8 mouse cellular contexts compared by ENCODE assay signal in genomic region chr7:29354161-29354560, GRCm38 (mm10). TPM values are rescaled to one million over a fixed set of nuclear protein-coding genes. Genes with fewer than 3 reads are reported as not detected.
A peak's percentile ranks its signal among the peaks of the same experiment; 100 is the strongest.
DNase-seq lines count a peak whose midpoint lies in the region; ATAC-seq and TF ChIP-seq lines count a peak whose summit lies in the region.
"Had no signal": no experiment of that assay in that cellular context is flagged by ENCODE, and none has a peak within 500 bp of the region (broad histone marks: within the 10 kb centered on the region; RNA-seq: fewer than 3 reads in every experiment).

No protein-coding gene starts in this region.

- no peak for TF ChIP-seq POLR2A in heart, adult 2 months (IDR thresholded peaks at IDR 0.05; ENCODE audit: insufficient read depth, low read depth, low read length)

- ATAC-seq in heart, embryonic 11.5 days (replicated peaks; ENCODE audit: insufficient number of reproducible peaks, low FRiP score, low TSS enrichment), result no peak
- peak; percentile 48; the same call in 1 of the 2 replicates for ATAC-seq in megakaryocyte-erythroid progenitor cell, adult 5-6 weeks (replicated peaks; ENCODE audit: low FRiP score, low TSS enrichment, poor library complexity, severe bottlenecking)

- H3K36me3 ChIP-seq in heart, adult 2 months (ENCODE audit: control insufficient read depth, insufficient read depth, low read length), result no peaks in the 10 kb centered on the region
- H3K36me3 ChIP-seq in heart, embryonic 11.5 days (ENCODE audit: control insufficient read depth, insufficient read depth, low read length), result no peaks in the 10 kb centered on the region

- DNase-seq in heart, adult 2 months, result peak; percentile 57 to 70
- peak; percentile 91 for DNase-seq in adrenal gland, postnatal 14 days
- peak; percentile 66 for DNase-seq in gastrocnemius, postnatal 10 days
- no peak for DNase-seq in urinary bladder, postnatal 10 days (ENCODE audit: low spot score)
- DNase-seq in kidney, postnatal 14 days, result no peak
- DNase-seq: lung, postnatal 14 days had no signal

- no peaks in the 10 kb centered on the region for H3K79me2 ChIP-seq in heart, adult 2 months (replicated peaks; ENCODE audit: control insufficient read depth, insufficient read depth, low read length)

- intact Hi-C loops in heart, adult 2 months (cut with DNase I), result no loop called here

- no peaks in the 10 kb centered on the region for H3K4me1 ChIP-seq in heart, adult 2 months (ENCODE audit: control insufficient read depth, insufficient read depth, low read length)
- no peaks in the 10 kb centered on the region for H3K4me1 ChIP-seq in heart, embryonic 11.5 days (ENCODE audit: control insufficient read depth, insufficient read depth, low read length)

- H3K9ac ChIP-seq in heart, adult 2 months (ENCODE audit: low read depth, low read length), result no peak overlapping the region
- H3K9ac ChIP-seq in heart, embryonic 11.5 days (ENCODE audit: low read depth, low read length), result no peak overlapping the region

- no peak overlapping the region for H3K27ac ChIP-seq in heart, adult 2 months
- no peak overlapping the region for H3K27ac ChIP-seq in heart, embryonic 11.5 days (ENCODE audit: low read depth, low read length)

- H3K9me3 ChIP-seq in heart, embryonic 11.5 days (replicated peaks; ENCODE audit: control insufficient read depth, low read length), result no peaks in the 10 kb centered on the region

- no peak overlapping the region for H3K4me2 ChIP-seq in heart, embryonic 11.5 days

- TF ChIP-seq EP300 in heart, adult 2 months (IDR thresholded peaks at IDR 0.05; ENCODE audit: insufficient read depth, low read depth, low read length), result no peak

- H3K27me3 ChIP-seq in heart, adult 2 months (ENCODE audit: control insufficient read depth, insufficient read depth, low read length), result no peaks in the 10 kb centered on the region
- H3K27me3 ChIP-seq in heart, embryonic 11.5 days (ENCODE audit: control insufficient read depth, insufficient read depth, low read length), result no peaks in the 10 kb centered on the region

- WGBS in heart, adult 2 months, result 65% methylated on average over 8 of the region's 8 CpGs
- 76% methylated on average over 8 of the region's 8 CpGs for WGBS in heart, embryonic 11.5 days (ENCODE audit: insufficient replicate concordance)

- TF ChIP-seq CTCF in heart, adult 2 months (IDR thresholded peaks at IDR 0.05), result peak; percentile 51

- no peak overlapping the region for H3K4me3 ChIP-seq in heart, adult 2 months
- H3K4me3 ChIP-seq in heart, embryonic 11.5 days (ENCODE audit: low read depth, low read length), result no peak overlapping the region

RNA-seq across cellular contexts. Expression of gene Dpf1, which starts 50.4 kb away (rescaled TPM):
- total RNA-seq in heart, adult 2 months (2021), result under 1 TPM in 1 of 2 experiments, not detected in 1; 0.27 TPM
- polyA plus RNA-seq in heart, adult 2 months (2012; rRNA removed), result 0.21 and 0.38 TPM in 2 replicates
- 2.9 and 3.3 TPM in 2 replicates for polyA plus RNA-seq in heart, embryonic 11.5 days (2014; fragmentation: Nextera tagmentation; extraction: Ambion mirVana)
- 1.8 and 2.4 TPM in 2 replicates for total RNA-seq in adrenal gland, postnatal 14 days (2021)
- total RNA-seq in gastrocnemius, postnatal 10 days (2021), result 1 to 10 TPM; 3.4 to 3.8 TPM
- 2.5 and 2.9 TPM in 2 replicates for total RNA-seq in megakaryocyte-erythroid progenitor cell, adult 5-6 weeks (2014; fragmentation: Nextera tagmentation)
- total RNA-seq in megakaryocyte-erythroid progenitor cell, adult 5-6 weeks (2017), result 0.19 and 14.6 TPM in 2 replicates

Comparison
In these comparisons a context has a peak if more than half of its experiments do, and no peak if none do; other contexts are left out.
1. DNase-seq: peak in heart, adult 2 months (2 of 2), adrenal gland, postnatal 14 days (single experiment) and gastrocnemius, postnatal 10 days (single experiment); none in urinary bladder, postnatal 10 days (single experiment) and kidney, postnatal 14 days (single experiment).